ENCODE assay signal across 8 mouse cellular contexts in the genomic region with DNA sequence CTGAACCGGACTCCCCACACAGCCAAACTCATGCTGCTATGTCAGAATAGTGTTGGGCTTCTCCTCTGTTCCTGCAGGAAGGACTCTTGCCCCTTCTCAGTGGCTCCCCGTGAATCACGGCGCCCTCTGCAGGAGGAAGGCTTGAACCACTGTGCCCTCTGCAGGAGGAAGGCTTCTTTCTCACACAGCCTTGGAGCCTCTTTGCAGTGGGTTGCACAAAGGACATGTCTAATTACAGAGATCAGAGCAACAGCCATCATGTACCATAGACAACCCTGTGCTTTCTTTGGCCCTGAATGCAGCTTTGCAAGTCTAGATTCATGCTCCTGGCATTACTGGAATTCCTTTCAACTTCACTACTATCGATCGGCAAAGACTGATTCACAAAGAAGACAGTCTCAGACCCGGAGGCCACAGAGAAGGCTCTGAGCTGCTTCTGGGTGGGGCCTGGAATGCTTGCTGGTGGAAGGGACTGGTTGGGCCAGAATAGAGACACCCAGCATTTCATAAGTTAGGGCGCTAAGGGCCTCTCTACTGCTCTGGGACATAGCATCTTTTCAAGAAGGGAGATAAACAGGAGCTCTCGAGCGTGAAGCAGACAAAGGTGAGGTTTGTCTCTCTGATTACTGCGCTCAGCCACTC. TPM values are rescaled to one million over a fixed set of nuclear protein-coding genes. Genes with fewer than 3 reads are reported as not detected.
A peak's percentile ranks its signal among the peaks of the same experiment; 100 is the strongest.
DNase-seq lines count a peak whose midpoint lies in the region; ATAC-seq and TF ChIP-seq lines count a peak whose summit lies in the region.

No protein-coding gene starts in this region.

- peaks cover 30% of the 10 kb centered on the region for H3K4me1 ChIP-seq in heart, embryonic 13.5 days
- H3K4me1 ChIP-seq in liver, adult 2 months (ENCODE audit: control insufficient read depth, insufficient read depth, low read length): peaks cover 11% of the 10 kb centered on the region; the same call in 1 of the 2 replicates

- WGBS in heart, embryonic 13.5 days: 32% methylated on average over 11 of the region's 11 CpGs
- whole genome bisulfite sequencing in liver, adult 2 months: 42% methylated on average over 11 of the region's 11 CpGs

- no peak for DNase-seq in heart, adult 8-10 months (ENCODE audit: low spot score)
- DNase-seq in adrenal gland, postnatal 14 days: peak; percentile 80
- DNase-seq in gonadal fat pad, adult 2 months (ENCODE audit: low read depth): peak; percentile 87
- DNase-seq in liver, adult 2 months (ENCODE audit: extremely low read depth, low read depth, low spot score): peak; percentile 35
- DNase-seq in retina, postnatal 1 day: peak; percentile 87
- no peak for DNase-seq in right cerebral cortex, adult 18-20 months

- TF ChIP-seq POLR2A in liver, adult 2 months (IDR thresholded peaks at IDR 0.05; ENCODE audit: extremely low read depth, insufficient read depth, low read length): no peak

- H3K9ac ChIP-seq in heart, embryonic 13.5 days: no peak overlapping the region
- H3K9ac ChIP-seq in liver, adult 2 months (ENCODE audit: low read depth, low read length): no peak overlapping the region

- no peaks in the 10 kb centered on the region for H3K79me3 ChIP-seq in C2C12 (ENCODE audit: low read depth)

- H3K36me3 ChIP-seq in heart, embryonic 13.5 days: no peaks in the 10 kb centered on the region
- no peaks in the 10 kb centered on the region for H3K36me3 ChIP-seq in C2C12 (ENCODE audit: control insufficient read depth, insufficient read depth)
- no peaks in the 10 kb centered on the region for H3K36me3 ChIP-seq in liver, adult 2 months (ENCODE audit: control insufficient read depth, insufficient read depth, low read length)

- H3K27me3 ChIP-seq in heart, embryonic 13.5 days (replicated peaks): no peaks in the 10 kb centered on the region
- H3K27me3 ChIP-seq in C2C12 (ENCODE audit: control insufficient read depth, insufficient read depth, insufficient read length): no peaks in the 10 kb centered on the region
- H3K27me3 ChIP-seq in liver, adult 2 months (ENCODE audit: control insufficient read depth, insufficient read depth, low read length): no peaks in the 10 kb centered on the region

- H3ac ChIP-seq in C2C12 (ENCODE audit: control insufficient read depth, insufficient read length, low read depth): no peak overlapping the region

- H3K4me2 ChIP-seq in heart, embryonic 13.5 days: peak overlapping the region; percentile 27; the same call in 1 of the 2 replicates

- peak; percentile 90 for TF ChIP-seq CTCF in C2C12 (IDR thresholded peaks at IDR 0.05; ENCODE audit: control insufficient read depth, insufficient read depth, insufficient read length)
- TF ChIP-seq CTCF in liver, adult 2 months (IDR thresholded peaks at IDR 0.05; ENCODE audit: low read depth, low read length): peak; percentile 83

- no peak for ATAC-seq in heart, embryonic 13.5 days (ENCODE audit: extremely low read depth, insufficient number of reproducible peaks, low FRiP score, low TSS enrichment)

- no peak overlapping the region for H3K4me3 ChIP-seq in heart, embryonic 13.5 days
- no peak overlapping the region for H3K4me3 ChIP-seq in C2C12 (ENCODE audit: insufficient read depth, poor library complexity, severe bottlenecking)
- H3K4me3 ChIP-seq in liver, adult 2 months (ENCODE audit: insufficient read depth, low read depth, low read length): no peak overlapping the region

- H3K27ac ChIP-seq in heart, embryonic 13.5 days (replicated peaks): no peak overlapping the region
- H3K27ac ChIP-seq in liver, adult 2 months (replicated peaks; ENCODE audit: insufficient read depth, low read depth, low read length): peak overlapping the region; percentile 43

- no peaks in the 10 kb centered on the region for H3K9me3 ChIP-seq in heart, embryonic 13.5 days

- no peaks in the 10 kb centered on the region for H3K79me2 ChIP-seq in C2C12 (ENCODE audit: control insufficient read depth, insufficient read depth)
- H3K79me2 ChIP-seq in liver, adult 2 months (ENCODE audit: control insufficient read depth, insufficient read depth, low read length): no peaks in the 10 kb centered on the region

TF ChIP-seq in C2C12, 6 proteins besides CTCF, POLR2A, EP300 and RAD21:
- no peak for TF ChIP-seq MAX (IDR thresholded peaks at IDR 0.05)
- TF ChIP-seq MYOD1 (IDR thresholded peaks at IDR 0.05; ENCODE audit: control insufficient read depth, insufficient read length, low read depth): no peak
- TF ChIP-seq MYOG (IDR thresholded peaks at IDR 0.05; ENCODE audit: control insufficient read depth, extremely low read depth, insufficient read length): no peak
- no peak for TF ChIP-seq FOSL1 (IDR thresholded peaks at IDR 0.05; ENCODE audit: insufficient read depth, low read length, poor library complexity, severe bottlenecking)
- TF ChIP-seq USF1 (IDR thresholded peaks at IDR 0.05; ENCODE audit: low read depth): no peak
- TF ChIP-seq CEBPB (IDR thresholded peaks at IDR 0.05; ENCODE audit: low read depth): no peak

RNA-seq across cellular contexts. Expression of a gene that starts 29.0 kb away (rescaled TPM):
- not detected in 2 replicates for polyA plus RNA-seq in heart, embryonic 13.5 days (2015; fragmentation: Nextera tagmentation; extraction: Ambion mirVana)
- not detected for total RNA-seq in heart, adult 8-10 months (2022)
- not detected for polyA plus RNA-seq in C2C12 (2012; fragmentation: generic; extraction: Trizol)
- total RNA-seq in adrenal gland, postnatal 14 days (2021): not detected in 2 replicates
- 0.78 and 2.1 TPM in 2 replicates for polyA plus RNA-seq in gonadal fat pad, adult 2 months (2012; rRNA removed)
- 0.09 TPM in 1 of 2 replicates, not detected in the other for total RNA-seq in liver, adult 2 months (2014; rRNA removed)
- 0.11 and 0.12 TPM in 2 replicates for polyA plus RNA-seq in liver, adult 2 months (2012; rRNA removed)

Comparison
In these comparisons a context has a peak if more than half of its experiments do, and no peak if none do; other contexts are left out.
1. DNase-seq: peak in adrenal gland, postnatal 14 days (single experiment), gonadal fat pad, adult 2 months (single experiment), liver, adult 2 months (single experiment) and retina, postnatal 1 day (single experiment); none in heart, adult 8-10 months (single experiment) and right cerebral cortex, adult 18-20 months (single experiment).